Mouse (Mus musculus) heart, adult 2 months (tissue): ENCODE measurements at regions not wholly inside any gene's neighbourhood (a gene's known extent, or its start where the extent isn't known, plus 50 kb on each side); places are given as distances from the start of the nearest gene placed in this dataset.

Experiments
- CTCF ChIP-seq: fragments of 200-600 bp; IDR thresholded peaks from 2 replicates; pipeline ENCODE4 v1.8.1; 2022; ENCODE audit warnings: antibody characterized with exemption, mild to moderate bottlenecking, moderate library complexity
- EP300 ChIP-seq: fragments of 200-500 bp; IDR thresholded peaks from 2 replicates; pipeline ENCODE4 v1.6.1; 2011; ENCODE audit warnings: low read depth, low read length, control low read depth; ENCODE audit not compliant: insufficient read depth
- POLR2A ChIP-seq: fragments of 200-500 bp; IDR thresholded peaks from 2 replicates; pipeline ENCODE4 v1.6.1; 2011; ENCODE audit warnings: mild to moderate bottlenecking, low read depth, low read length, control low read depth; ENCODE audit not compliant: insufficient read depth

DNA sequence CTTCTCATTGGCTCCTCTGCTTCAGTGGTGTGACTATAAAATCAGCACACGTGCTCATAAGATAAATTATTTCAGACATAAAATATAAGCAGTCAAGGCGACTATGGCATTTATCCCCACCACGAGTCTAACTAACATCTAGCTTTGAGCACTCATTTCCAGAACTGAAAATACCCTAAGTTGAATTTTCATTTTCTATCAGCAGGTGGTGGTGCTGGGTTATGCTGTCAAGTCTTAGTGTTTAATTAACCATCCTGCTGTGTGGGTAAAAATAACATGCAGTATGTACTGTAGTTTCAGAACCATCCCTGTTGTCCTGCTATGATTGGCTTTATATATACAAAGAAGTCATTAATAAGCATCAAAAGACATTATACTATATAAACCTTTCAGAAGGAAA is 110.8 kb upstream of the Dcn start:
- TF ChIP-seq POLR2A (no peak), CTCF (peak; percentile 46), EP300 (no peak)
